Mouse (Mus musculus): Measurements from ENCODE around the gene Lrrc7.
"Not testable (repeated sequence)": the region's sequence is repeated elsewhere in the genome, so short reads cannot be mapped to it uniquely, and the experiment has no call there.

Gene Lrrc7

DNA sequence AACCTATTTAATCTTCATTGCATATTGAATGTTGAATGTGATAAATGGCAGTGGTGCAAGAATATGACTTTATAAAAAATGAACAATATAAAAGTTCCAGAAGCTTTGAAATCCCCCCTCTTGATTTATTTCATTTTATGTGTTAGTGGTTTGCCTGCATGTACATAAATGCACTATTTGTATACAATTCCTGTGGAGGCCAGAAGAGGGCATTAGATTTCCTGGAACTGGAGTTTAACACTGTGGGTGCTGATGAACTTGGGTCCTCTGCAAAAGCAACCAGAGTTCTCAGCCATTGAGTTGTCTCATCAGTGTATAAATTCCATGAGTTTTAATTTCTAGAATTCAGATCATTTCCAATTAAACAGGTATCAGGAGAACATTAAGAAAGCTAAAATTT lies 397.0 kb downstream of the Lrrc7 start:
- DNase-seq (ENCODE audit: low spot score) = no peak

DNA sequence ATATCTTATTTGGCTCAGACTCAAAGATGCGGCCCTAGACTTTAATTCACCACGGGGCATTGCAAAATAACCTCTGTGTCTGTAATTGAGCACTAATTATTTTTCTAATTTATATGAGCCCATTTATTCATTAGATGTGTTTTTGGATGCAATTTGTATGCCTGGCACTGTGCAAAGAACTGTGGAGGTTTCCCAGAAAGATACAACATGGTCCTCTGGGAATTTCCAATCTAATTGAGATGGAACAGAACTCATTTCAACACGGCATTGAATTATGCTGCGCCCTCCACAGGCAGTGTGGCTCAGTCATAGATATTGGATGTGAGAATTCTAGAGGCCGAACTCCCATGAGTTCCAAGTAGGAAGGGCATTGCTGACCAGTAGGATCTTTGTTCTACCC lies 397.6 kb downstream of the Lrrc7 start:
- DNase-seq (ENCODE audit: low spot score) = no peak

DNA sequence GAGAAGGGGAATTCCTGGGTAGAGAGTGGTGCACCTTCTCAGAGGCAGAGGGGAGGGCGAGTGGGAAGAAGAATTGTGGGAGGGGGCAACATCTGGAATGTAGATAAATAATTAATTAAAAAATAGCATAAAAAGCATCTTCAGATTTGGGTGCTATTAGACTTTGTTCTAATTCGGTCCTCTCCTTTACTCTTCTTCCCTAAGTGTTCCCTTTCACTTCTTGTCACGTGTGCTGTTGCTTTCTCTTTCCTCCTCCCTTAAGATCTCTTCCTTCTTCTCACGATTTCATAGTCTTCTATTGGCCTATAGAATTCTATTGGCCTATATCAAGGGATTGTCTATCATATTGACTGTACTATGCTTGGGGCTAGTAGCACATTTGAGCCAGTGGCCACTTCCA lies 398.9 kb downstream of the Lrrc7 start:
- DNase-seq (ENCODE audit: low spot score) = no peak

DNA sequence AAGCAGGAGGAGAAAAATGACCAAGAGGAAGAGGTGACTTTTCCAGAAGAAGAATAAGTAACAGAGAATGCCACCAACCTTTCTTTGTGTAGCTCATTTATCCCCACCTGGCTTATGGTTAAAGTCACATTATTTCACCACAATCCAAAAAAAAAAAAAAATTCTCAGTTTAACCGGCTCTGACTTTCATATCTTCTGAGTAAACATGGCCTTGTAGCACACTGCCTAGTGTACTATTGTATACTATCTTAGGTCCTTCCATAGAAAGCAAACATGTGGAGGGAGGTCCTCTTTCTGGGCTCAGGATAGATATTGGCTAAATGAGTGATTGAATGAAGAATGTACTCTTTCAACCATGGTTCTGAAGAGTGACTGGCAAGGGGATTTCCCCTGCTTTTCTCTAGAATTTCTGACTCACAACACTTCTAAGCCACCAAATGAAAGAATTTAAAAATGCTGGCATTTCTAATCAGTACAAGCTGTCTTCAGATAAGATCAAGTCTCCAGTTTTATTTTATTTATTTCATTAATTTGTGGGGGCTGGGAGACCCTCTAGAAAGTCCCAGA lies 400.0 kb downstream of the Lrrc7 start:
- DNase-seq (ENCODE audit: low spot score) = no peak

DNA sequence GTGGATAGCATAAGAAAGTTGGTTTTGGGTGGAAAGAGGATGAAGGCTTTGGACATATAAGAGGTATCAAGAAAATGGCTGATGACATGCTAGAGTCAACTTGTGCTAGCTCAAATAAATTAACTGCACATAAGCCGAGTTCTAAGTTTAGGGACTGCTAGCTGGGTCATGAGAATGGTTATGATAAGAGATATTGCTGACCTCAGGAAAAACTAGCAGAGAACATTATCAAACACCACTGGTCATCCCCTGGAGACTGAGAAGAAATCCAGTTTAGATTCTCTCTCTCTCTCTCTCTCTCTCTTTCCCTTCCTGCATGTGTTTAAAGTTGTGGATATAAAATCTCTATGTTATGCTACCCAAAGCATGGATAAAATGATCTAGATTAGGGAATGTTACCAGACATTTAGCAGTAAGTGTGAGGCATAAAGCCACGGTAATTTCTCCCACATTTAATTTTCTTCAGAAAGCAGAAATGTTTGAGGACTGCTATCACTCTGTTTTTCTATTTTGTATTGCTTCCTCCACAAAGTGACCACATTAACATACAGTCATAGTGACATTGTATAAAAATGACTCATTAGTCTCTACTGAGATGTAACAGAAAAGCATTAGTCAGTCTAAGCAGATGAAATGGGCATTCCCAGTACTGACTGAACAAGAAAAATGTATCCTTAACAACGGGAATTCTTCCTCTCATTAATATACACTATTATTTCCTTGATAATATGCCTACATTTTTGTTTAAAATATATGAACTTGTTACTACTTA lies 406.3 kb downstream of the Lrrc7 start:
- no peak for DNase-seq (ENCODE audit: low spot score)

DNA sequence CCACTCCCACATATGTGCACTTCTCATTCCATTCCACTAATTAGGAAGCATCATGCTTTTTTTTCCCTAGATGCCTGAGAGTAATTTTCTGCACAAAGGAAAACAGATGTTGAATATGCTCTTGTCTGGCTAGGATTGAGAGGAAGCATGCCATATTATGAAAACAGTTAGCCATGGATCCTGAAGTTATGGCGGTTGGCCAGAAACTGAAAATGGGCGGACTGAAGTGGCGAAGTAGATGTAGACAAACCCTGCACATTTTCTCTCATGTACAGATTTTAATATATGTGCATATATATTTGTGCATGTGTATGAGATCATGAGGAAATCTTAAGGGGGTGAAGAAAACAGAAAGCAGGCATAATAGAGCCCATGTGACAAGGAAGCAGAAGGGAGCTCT lies 407.9 kb downstream of the Lrrc7 start:
- DNase-seq (ENCODE audit: low spot score) = no peak

DNA sequence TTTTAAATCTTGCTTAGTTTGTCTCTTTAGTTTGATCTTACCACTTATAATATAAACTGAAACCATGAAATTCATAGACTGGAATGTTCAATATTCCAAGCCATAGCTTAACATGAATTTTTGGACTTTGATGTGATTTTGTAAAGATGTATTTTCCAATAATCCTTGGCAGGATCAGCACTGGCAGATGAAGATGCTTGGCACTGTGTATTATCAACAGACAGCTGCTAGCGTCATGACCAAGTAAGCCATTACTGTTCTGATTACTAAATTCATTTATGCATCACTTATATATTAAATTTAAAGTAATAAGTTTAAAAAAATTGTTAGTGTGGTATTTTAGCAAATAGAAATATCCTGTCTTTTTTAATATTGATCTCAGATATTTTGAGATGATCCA lies 413.0 kb downstream of the Lrrc7 start:
- no peak for DNase-seq (ENCODE audit: low spot score)

DNA sequence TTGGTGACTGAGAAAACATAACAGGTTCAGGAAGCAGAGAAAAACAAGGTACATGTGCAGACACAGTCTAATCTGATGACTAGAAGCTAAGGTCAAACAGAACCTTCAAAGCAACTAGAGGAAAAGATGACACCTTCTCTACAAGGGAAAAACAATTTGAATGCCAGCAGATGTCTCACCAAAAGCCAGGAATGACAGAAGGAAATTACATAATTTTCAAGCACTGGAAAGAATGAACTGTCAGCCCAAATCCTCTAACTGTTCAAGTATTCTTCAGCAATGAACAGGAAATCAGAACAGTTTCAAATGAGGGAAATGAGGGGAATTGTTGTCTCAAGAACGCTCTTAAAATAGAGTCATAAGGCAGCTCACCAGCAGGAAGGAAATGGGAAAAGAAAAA lies 421.4 kb downstream of the Lrrc7 start:
- DNase-seq (ENCODE audit: low spot score) = no peak

DNA sequence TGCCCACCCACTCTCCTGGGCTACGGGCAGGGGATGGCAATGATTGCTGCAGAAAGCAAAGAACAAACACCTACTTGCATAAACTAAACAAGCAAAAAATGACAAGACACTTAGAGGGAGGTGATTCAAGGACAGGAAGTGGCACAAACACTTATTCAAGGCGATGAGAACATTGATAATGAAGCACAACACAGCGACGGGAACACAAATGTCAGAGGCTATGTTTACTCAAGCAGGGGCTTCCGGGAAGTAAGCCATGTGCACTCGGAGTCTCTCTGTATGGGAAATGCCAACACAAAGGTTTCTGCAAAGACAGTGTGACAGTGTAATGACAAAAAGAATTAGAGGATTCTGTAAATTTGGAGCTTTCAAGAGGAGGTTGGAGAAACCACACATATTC lies 424.2 kb downstream of the Lrrc7 start:
- no peak for DNase-seq (ENCODE audit: low spot score)

DNA sequence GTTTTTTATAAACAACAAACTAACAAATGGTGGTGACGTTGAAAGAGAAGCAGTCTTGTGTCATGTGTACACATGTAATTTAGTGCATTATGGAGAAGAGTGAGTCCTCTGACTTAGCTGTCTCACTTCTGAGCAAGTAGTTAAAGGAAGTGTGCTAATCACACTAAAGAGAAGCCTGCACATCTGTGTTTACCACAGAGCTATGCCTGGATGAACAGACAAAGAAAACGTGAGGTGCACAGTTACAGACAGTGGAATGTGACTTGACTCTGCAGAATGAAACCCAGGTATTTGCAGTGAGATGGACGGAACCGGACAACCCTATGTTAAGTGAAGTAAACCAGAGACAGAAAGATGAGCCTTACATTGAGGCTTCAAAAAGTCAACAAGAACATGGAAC lies 430.3 kb downstream of the Lrrc7 start:
- DNase-seq (ENCODE audit: low spot score) = no peak

DNA sequence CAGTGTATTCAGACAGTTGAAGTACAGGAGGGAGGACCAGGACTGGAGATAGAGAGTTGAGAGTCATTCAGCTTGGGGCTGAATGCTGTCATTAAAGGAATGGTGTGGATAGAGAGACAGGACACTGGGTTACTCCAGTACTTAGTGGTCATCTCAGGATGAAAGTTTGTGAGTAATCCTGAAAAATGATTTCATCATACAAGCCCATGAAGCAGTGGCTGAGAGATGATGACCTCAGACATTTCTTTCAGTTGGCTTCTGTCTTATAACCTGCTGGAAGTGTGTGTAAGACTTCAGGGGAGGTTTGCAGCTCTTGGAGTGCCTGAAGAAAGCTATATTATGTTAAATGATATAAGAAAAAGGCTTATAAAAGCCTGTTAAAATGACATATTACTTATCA lies 430.8 kb downstream of the Lrrc7 start:
- DNase-seq (ENCODE audit: low spot score) = no peak

DNA sequence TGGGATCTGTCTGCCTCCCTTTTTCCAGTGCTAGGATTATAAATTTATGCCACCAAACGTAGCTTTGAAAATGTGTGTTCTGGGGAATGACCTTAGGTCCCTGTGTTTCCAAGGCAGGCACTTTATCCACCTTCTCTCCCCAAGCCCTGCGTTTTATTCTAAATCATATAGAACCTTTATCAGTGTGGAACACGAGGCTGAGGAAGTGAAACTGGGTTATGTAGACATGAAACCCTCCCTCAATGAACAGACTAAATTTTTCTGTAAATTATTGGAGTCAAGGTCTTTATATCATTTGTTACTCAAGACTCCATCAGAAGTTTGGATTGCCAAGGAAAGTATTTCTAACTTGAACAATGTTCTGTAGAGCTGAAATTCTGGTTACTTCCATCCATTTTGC lies 439.1 kb downstream of the Lrrc7 start:
- no peak for DNase-seq (ENCODE audit: low spot score)

DNA sequence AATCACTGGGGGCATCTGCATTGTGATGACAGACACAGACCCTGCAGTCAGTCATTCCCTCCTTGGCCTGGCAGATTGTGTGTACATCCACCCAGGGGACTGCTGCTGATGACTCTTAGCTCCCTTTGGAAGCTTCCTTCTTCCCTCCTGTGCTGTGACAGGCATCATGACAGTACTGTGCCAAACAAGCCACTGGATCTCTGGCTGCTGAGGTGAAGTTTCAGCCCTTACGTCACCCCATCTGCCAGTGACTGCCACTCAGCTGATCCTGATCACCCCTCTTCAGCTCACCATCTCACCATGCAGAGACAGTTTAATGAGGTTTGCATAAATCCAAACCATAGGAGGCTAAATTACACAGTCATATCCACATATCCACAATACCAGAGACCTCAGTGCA lies 456.8 kb downstream of the Lrrc7 start:
- DNase-seq (ENCODE audit: low spot score) = no peak

DNA sequence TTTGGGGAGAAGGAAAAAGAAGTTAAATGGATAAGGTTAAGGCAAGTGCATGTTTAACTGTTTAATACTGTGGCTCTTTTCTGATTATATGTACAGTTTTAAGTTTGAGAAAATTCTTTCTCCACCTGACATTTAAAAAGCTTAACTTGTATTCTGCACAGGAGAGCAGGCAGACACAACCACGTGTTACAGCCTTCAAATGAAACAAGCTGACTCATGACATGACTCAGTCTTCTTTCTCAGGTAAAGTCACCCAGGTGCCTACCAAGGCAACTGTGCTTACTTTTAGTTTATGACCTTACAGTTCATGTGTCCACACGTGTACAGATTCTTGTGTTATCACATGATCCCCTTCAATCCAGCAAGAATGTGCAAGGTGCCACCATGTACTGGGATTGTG lies 458.6 kb downstream of the Lrrc7 start:
- DNase-seq (ENCODE audit: low spot score) = no peak

DNA sequence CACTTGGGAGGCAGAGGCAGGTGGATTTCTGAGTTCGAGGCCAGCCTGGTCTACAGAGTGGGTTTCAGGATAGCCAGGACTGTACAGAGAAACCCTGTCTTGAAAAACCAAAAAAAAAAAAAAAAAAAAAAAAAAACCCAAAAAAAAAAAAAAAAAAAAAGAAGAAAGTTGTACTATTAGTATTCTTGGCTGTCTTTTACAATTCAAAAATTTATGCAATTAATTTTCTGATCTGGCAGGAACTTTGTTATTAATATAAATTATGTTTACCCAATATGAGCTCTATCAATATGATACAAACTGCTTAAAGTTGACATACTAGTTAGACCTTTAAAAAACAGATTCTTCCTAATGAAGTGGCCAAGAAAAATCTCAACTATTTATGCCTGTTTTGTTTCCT lies 459.5 kb downstream of the Lrrc7 start:
- not testable (repeated sequence) for DNase-seq (ENCODE audit: low spot score)

DNA sequence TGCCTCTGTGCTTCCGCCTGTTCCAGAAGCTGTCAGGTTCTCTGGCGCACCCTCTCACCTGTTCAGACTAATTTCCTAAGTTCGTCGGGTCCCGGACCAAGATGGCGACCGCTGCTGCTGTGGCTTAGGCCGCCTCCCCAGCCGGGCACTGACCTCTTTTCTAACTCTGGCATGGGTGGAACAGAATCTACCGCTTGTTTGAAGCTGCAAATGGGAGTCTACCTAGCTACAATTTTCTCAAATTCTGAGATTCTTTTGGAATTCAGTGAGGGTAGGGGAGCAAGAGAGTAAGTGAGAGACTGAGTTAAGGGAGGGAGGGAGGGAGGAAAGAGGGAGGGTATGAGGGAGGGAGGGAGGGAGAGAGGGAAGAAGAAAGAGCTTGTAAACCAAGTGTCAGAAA lies 460.0 kb downstream of the Lrrc7 start:
- DNase-seq (ENCODE audit: low spot score) = not testable (repeated sequence)

DNA sequence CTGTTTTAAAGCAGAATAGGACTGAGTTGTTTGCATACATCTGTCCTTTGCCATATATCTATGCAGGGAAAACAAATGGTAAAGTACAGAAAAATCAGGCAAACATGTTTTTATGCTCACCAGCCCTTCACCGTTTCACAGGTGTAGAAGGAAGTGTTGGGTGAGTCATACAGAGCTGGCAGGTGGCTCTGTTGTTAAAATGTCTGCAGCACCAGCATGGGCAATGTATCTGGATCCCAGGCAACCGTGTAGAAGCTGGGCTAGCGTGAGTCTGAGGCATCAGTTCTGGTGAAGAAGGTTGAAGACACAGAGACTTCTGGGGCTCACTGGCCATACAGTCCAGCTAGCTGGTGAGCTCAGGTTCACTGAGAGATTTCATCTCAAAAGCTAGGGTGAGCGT lies 468.1 kb downstream of the Lrrc7 start:
- no peak for DNase-seq (ENCODE audit: low spot score)

DNA sequence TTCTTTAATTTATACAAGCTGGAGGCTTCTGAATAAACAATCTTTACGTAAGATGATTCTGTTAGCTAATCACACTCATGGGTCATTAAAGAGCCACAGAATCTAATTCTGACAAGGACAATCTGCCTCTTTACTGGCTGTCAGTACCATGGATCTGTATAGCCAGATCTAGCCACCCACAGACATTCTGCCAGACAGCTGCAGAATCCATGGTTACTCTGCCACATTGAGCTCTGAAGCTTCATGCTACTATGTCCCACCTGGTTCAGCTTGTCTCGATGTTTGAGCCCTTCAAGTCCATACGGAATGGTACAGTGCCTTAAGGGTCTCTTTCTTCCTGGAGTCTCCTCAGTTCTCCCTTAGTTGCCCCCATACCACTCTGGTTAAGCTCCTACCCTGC lies 470.4 kb downstream of the Lrrc7 start:
- DNase-seq (ENCODE audit: low spot score) = no peak

DNA sequence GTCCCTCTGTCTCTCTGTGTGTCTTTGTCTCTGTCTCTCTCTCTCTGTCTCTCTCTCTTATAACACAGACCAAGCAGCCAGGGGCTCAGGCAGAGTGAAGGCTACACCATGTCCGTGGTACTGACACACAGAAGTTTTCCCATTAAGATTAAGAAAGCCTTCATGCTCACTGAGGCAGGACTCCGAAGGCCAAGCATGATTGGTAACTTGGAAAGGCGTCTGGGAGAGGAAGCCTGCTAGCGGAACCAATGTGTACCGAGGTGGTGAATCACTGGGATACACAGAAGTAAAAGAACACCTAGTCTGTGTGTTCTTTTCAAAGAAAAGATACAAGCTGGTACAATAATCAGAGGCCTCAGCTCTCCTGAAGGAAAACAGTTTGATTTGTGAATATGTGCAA lies 484.2 kb downstream of the Lrrc7 start:
- DNase-seq (ENCODE audit: low spot score) = no peak

DNA sequence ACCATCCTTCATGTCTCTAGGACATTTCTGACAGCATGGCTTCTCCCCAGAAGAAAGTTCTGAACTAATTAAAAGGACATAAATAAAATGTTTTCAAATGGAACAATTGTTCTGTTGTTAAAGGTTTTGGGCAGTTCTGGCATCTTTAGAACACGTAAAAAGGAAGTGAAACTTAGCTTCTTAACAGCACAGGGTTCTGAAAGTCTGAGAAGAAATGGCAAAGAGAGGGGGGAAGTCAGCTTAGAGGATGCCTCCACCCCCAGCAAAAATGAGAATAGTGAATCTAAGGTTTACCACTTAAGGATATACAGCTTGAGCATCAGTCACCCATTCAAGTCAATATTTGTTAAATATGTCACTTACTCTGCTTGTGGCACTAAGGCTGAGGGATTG lies 484.6 kb downstream of the Lrrc7 start:
- no peak for DNase-seq (ENCODE audit: low spot score)

DNA sequence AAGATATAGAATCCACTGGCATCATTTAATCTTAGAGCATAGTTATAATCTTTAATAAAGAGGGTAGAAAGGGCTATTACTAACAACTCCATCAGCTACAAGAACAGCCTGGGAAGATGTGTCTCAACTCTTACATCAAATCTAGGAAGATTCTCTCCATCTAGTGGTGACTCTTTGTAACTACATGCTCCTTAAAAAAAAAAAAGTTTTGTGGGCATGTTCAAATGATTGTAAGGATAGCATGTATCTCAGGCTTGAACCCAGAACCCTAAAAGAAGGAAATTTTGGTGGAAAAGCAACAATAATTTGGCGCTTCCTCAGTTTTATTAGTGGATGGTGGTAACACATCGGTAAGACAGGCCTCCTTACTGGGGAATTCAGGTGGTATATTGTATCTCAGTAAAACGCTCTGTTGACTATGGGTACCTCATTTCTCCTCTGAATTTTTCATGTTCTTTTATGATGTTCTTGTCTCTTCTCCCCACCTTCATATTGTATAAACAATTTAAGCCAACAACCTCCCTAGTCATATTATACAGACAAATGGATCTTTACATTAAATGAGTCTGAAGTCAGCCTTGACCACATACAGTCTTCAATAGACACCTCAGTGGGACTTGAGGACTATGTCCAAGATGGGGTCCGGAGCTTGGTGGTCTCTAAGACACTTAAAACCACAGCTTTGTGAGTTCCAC lies 485.2 kb downstream of the Lrrc7 start:
- DNase-seq (ENCODE audit: low spot score) = peak; percentile 67

DNA sequence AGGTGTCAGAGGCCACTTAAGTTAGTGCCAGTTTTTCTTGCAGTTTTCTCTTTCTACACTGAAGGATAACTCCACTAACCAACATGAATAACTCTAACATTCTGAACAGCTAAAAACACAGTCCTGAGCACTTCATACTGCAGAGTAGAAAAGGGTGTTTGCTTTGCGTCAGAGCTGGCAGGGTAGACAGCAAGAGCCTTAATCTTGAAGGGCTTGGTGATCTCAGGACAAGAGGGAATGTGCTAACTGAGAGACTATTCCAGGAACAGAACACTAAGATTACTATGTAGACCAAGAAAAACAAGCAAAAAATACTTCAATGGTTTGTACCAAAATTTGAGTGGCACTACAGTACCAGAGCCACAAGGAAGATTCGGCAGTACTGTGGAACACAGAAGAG lies 487.0 kb downstream of the Lrrc7 start:
- DNase-seq (ENCODE audit: low spot score) = no peak

DNA sequence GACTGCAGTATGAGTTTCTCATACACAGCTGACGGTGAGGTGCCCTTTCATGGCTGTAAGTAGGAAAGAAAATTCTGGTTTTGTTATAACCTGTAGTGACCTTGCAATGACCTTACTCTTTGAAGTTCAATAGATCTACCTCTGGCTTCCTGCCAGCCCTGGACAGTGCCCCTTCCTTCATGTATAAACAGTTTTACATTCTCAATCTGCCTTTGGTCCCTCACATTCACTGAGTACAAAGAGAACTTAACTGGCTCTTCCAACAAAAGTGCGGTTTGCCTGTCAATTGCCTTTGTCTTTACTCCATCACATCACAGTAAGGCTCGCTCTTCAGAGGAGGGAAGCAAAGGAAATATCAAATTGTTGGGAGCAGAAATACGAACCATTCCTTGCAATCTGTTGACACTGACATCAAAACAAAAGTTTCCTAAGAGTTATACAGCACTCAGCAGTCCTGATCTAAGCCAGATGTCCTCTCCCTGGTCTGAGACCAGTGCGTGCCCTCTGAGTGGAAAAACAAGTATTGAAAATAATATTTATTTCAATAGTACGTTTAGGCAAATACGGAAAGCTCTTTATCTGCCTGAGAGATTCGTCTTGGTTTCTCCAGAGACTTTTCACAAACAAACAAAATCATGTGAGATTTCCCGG lies 493.3 kb downstream of the Lrrc7 start:
- DNase-seq (ENCODE audit: low spot score) = no peak
